Mouse (Mus musculus) cerebellum, adult 11 months (tissue): ENCODE data around the gene Rnf40.

Experiments used
- DNase-seq: peaks from one replicate; pipeline ENCODE4 v3.0.0; 2022

Rnf40 gene

GRCm38 (mm10) chr7:127652050-127652449 is 63.5 kb downstream of the Rnf40 start:
- DNase-seq: no peak

GRCm38 (mm10) chr7:127654318-127654717 is 65.8 kb downstream of the Rnf40 start:
- no peak for DNase-seq
